Mouse (Mus musculus): ENCODE data around the gene Sntb2. TPM values are rescaled to one million over a fixed set of nuclear protein-coding genes. Genes with fewer than 3 reads are reported as not detected.
A peak's percentile ranks its signal among the peaks of the same experiment; 100 is the strongest.

The Sntb2 gene
- polyA plus RNA-seq, 2 experiments: 13.9 to 20.7 TPM

- Histone ChIP-seq H3K4me2 (replicated peaks; ENCODE audit: low read depth, low read length, severe bottlenecking) (no peak overlapping the region), H3K9me3 (ENCODE audit: control insufficient read depth, low read length) (no peaks in the 10 kb centered on the region), H3K36me3 (ENCODE audit: control insufficient read depth, insufficient read depth, low read length) (peaks cover 40% of the 10 kb centered on the region), H3K9ac (ENCODE audit: low read depth, low read length, severe bottlenecking) (no peak overlapping the region), H3K27ac (replicated peaks; ENCODE audit: low read depth, low read length) (no peak overlapping the region), H3K27me3 (ENCODE audit: control insufficient read depth, insufficient read depth, low read length) (no peaks in the 10 kb centered on the region), H3K4me3 (replicated peaks; ENCODE audit: low read length) (no peak overlapping the region), H3K4me1 (ENCODE audit: control insufficient read depth, insufficient read depth, low read length) (peaks cover 7% of the 10 kb centered on the region)
- DNase-seq (ENCODE audit: low spot score): no peak
- 85% methylated on average over 3 of the region's 3 CpGs for WGBS
- no peak for ATAC-seq (ENCODE audit: low FRiP score, low read depth)
- TF ChIP-seq POLR2A (IDR thresholded peaks at IDR 0.05; ENCODE audit: borderline replicate concordance, extremely low read depth, insufficient read depth, insufficient read length): no peak
These were observed 100.1 kb downstream of the Sntb2 start for GRCm38 (mm10) chr8:107035641-107036040.

- Histone ChIP-seq H3K27me3 (ENCODE audit: control insufficient read depth, insufficient read depth, low read length) (no peaks in the 10 kb centered on the region), H3K9me3 (ENCODE audit: control insufficient read depth, low read length) (no peaks in the 10 kb centered on the region), H3K9ac (ENCODE audit: low read depth, low read length, severe bottlenecking) (no peak overlapping the region), H3K4me3 (replicated peaks; ENCODE audit: low read length) (no peak overlapping the region), H3K4me2 (replicated peaks; ENCODE audit: low read depth, low read length, severe bottlenecking) (no peak overlapping the region), H3K36me3 (ENCODE audit: control insufficient read depth, insufficient read depth, low read length) (peaks cover 50% of the 10 kb centered on the region), H3K27ac (replicated peaks; ENCODE audit: low read depth, low read length) (no peak overlapping the region), H3K4me1 (ENCODE audit: control insufficient read depth, insufficient read depth, low read length) (peaks cover 7% of the 10 kb centered on the region)
- ATAC-seq (ENCODE audit: low FRiP score, low read depth): no peak
- no peak for TF ChIP-seq POLR2A (IDR thresholded peaks at IDR 0.05; ENCODE audit: borderline replicate concordance, extremely low read depth, insufficient read depth, insufficient read length)
- WGBS: 92% methylated on average over 8 of the region's 8 CpGs
- no peak for DNase-seq (ENCODE audit: low spot score)
These were observed 101.1 kb downstream of the Sntb2 start for GRCm38 (mm10) chr8:107036626-107037025.

GRCm38 (mm10) chr8:107040632-107041031 lies 105.1 kb downstream of the Sntb2 start:
- no peaks in the 10 kb centered on the region for H3K9me3 ChIP-seq (ENCODE audit: control insufficient read depth, low read length)
- H3K27ac ChIP-seq (replicated peaks; ENCODE audit: low read depth, low read length): no peak overlapping the region
- DNase-seq (ENCODE audit: low spot score) (no peak), ATAC-seq (ENCODE audit: low FRiP score, low read depth) (no peak)
- no peak overlapping the region for H3K9ac ChIP-seq (ENCODE audit: low read depth, low read length, severe bottlenecking)
- no peaks in the 10 kb centered on the region for H3K4me1 ChIP-seq (ENCODE audit: control insufficient read depth, insufficient read depth, low read length)
- 81% methylated on average over 7 of the region's 7 CpGs for WGBS
- TF ChIP-seq POLR2A (IDR thresholded peaks at IDR 0.05; ENCODE audit: borderline replicate concordance, extremely low read depth, insufficient read depth, insufficient read length): no peak
- H3K4me3 ChIP-seq (replicated peaks; ENCODE audit: low read length): no peak overlapping the region
- H3K36me3 ChIP-seq (ENCODE audit: control insufficient read depth, insufficient read depth, low read length): peaks cover 87% of the 10 kb centered on the region
- no peaks in the 10 kb centered on the region for H3K27me3 ChIP-seq (ENCODE audit: control insufficient read depth, insufficient read depth, low read length)
- H3K4me2 ChIP-seq (replicated peaks; ENCODE audit: low read depth, low read length, severe bottlenecking): no peak overlapping the region

- Histone ChIP-seq H3K36me3 (ENCODE audit: control insufficient read depth, insufficient read depth, low read length) (peaks cover 79% of the 10 kb centered on the region), H3K4me2 (replicated peaks; ENCODE audit: low read depth, low read length, severe bottlenecking) (no peak overlapping the region), H3K4me1 (ENCODE audit: control insufficient read depth, insufficient read depth, low read length) (peaks cover 10% of the 10 kb centered on the region; the same call in 1 of the 2 replicates), H3K27me3 (ENCODE audit: control insufficient read depth, insufficient read depth, low read length) (no peaks in the 10 kb centered on the region), H3K9ac (ENCODE audit: low read depth, low read length, severe bottlenecking) (no peak overlapping the region), H3K27ac (replicated peaks; ENCODE audit: low read depth, low read length) (no peak overlapping the region), H3K9me3 (ENCODE audit: control insufficient read depth, low read length) (no peaks in the 10 kb centered on the region; the same call in 1 of the 2 replicates), H3K4me3 (replicated peaks; ENCODE audit: low read length) (no peak overlapping the region)
- no peak for TF ChIP-seq POLR2A (IDR thresholded peaks at IDR 0.05; ENCODE audit: borderline replicate concordance, extremely low read depth, insufficient read depth, insufficient read length)
- DNase-seq (ENCODE audit: low spot score) (no peak), ATAC-seq (ENCODE audit: low FRiP score, low read depth) (no peak)
- WGBS: 94% methylated on average over 6 of the region's 6 CpGs
These were observed 109.9 kb downstream of the Sntb2 start for GRCm38 (mm10) chr8:107045478-107045877.

GRCm38 (mm10) chr8:107046976-107047375 lies 111.4 kb downstream of the Sntb2 start:
- H3K36me3 ChIP-seq (ENCODE audit: control insufficient read depth, insufficient read depth, low read length): peaks cover 80% of the 10 kb centered on the region
- 88% methylated on average over 5 of the region's 5 CpGs for WGBS
- H3K27ac ChIP-seq (replicated peaks; ENCODE audit: low read depth, low read length): no peak overlapping the region
- TF ChIP-seq POLR2A (IDR thresholded peaks at IDR 0.05; ENCODE audit: borderline replicate concordance, extremely low read depth, insufficient read depth, insufficient read length): no peak
- H3K9me3 ChIP-seq (ENCODE audit: control insufficient read depth, low read length): no peaks in the 10 kb centered on the region; the same call in 1 of the 2 replicates
- no peak overlapping the region for H3K9ac ChIP-seq (ENCODE audit: low read depth, low read length, severe bottlenecking)
- no peak for ATAC-seq (ENCODE audit: low FRiP score, low read depth)
- no peaks in the 10 kb centered on the region for H3K27me3 ChIP-seq (ENCODE audit: control insufficient read depth, insufficient read depth, low read length)
- peaks cover 10% of the 10 kb centered on the region; the same call in 1 of the 2 replicates for H3K4me1 ChIP-seq (ENCODE audit: control insufficient read depth, insufficient read depth, low read length)
- DNase-seq (ENCODE audit: low spot score): no peak
- H3K4me3 ChIP-seq (replicated peaks; ENCODE audit: low read length): 0 out of 2 replicates have a peak overlapping the region, but pooled peaks have one; percentile 7
- no peak overlapping the region for H3K4me2 ChIP-seq (replicated peaks; ENCODE audit: low read depth, low read length, severe bottlenecking)
